Mouse (Mus musculus): ENCODE data around the gene Cdk19.
"Not testable (repeated sequence)": the region's sequence is repeated elsewhere in the genome, so short reads cannot be mapped to it uniquely, and the experiment has no call there.

Gene Cdk19

GRCm38 (mm10) chr10:40479216-40479615 lies 139.9 kb downstream of the Cdk19 start:
- no peak for DNase-seq (ENCODE audit: low read depth, low spot score)

- no peak for DNase-seq (ENCODE audit: low read depth, low spot score)
Measured at GRCm38 (mm10) chr10:40479621-40480193, 140.3 kb downstream of the Cdk19 start.

- no peak for DNase-seq (ENCODE audit: low read depth, low spot score)
Measured at GRCm38 (mm10) chr10:40481534-40481933, 142.2 kb downstream of the Cdk19 start.

GRCm38 (mm10) chr10:40482285-40482684 lies 142.9 kb downstream of the Cdk19 start:
- DNase-seq (ENCODE audit: low read depth, low spot score), result no peak

GRCm38 (mm10) chr10:40489086-40489796 lies 149.9 kb downstream of the Cdk19 start:
- DNase-seq (ENCODE audit: low read depth, low spot score), result no peak

GRCm38 (mm10) chr10:40491131-40491530 lies 151.8 kb downstream of the Cdk19 start:
- no peak for DNase-seq (ENCODE audit: low read depth, low spot score)

GRCm38 (mm10) chr10:40491748-40492147 lies 152.4 kb downstream of the Cdk19 start:
- DNase-seq (ENCODE audit: low read depth, low spot score), result no peak

GRCm38 (mm10) chr10:40494181-40495162 lies 155.1 kb downstream of the Cdk19 start:
- no peak for DNase-seq (ENCODE audit: low read depth, low spot score)

- no peak for DNase-seq (ENCODE audit: low read depth, low spot score)
Measured at GRCm38 (mm10) chr10:40497301-40498041, 158.1 kb downstream of the Cdk19 start.

- no peak for DNase-seq (ENCODE audit: low read depth, low spot score)
Measured at GRCm38 (mm10) chr10:40498426-40498825, 159.1 kb downstream of the Cdk19 start.

GRCm38 (mm10) chr10:40499314-40500252 lies 160.2 kb downstream of the Cdk19 start:
- no peak for DNase-seq (ENCODE audit: low read depth, low spot score)

GRCm38 (mm10) chr10:40500723-40501245 lies 161.4 kb downstream of the Cdk19 start:
- DNase-seq (ENCODE audit: low read depth, low spot score), result no peak

- DNase-seq (ENCODE audit: low read depth, low spot score), result no peak
Measured at GRCm38 (mm10) chr10:40502734-40503133, 163.4 kb downstream of the Cdk19 start.

- DNase-seq (ENCODE audit: low read depth, low spot score), result no peak
Measured at GRCm38 (mm10) chr10:40510356-40510755, 171.0 kb downstream of the Cdk19 start.

GRCm38 (mm10) chr10:40511221-40511677 lies 171.9 kb downstream of the Cdk19 start:
- no peak for DNase-seq (ENCODE audit: low read depth, low spot score)

- no peak for DNase-seq (ENCODE audit: low read depth, low spot score)
Measured at GRCm38 (mm10) chr10:40512185-40512584, 172.8 kb downstream of the Cdk19 start.

- DNase-seq (ENCODE audit: low read depth, low spot score), result not testable (repeated sequence)
Measured at GRCm38 (mm10) chr10:40512996-40513395, 173.6 kb downstream of the Cdk19 start.

GRCm38 (mm10) chr10:40515225-40515681 lies 175.9 kb downstream of the Cdk19 start:
- DNase-seq (ENCODE audit: low read depth, low spot score), result no peak

GRCm38 (mm10) chr10:40516421-40516820 lies 177.1 kb downstream of the Cdk19 start:
- DNase-seq (ENCODE audit: low read depth, low spot score), result no peak

- DNase-seq (ENCODE audit: low read depth, low spot score), result no peak
Measured at GRCm38 (mm10) chr10:40519586-40519985, 180.2 kb downstream of the Cdk19 start.

Data from c-Kit-negative CD71-positive TER-119-positive erythroid progenitor cells, embryonic 14.5 days (primary cell).